Mouse (Mus musculus): ENCODE results near the gene B4galt4. TPM values are rescaled to one million over a fixed set of nuclear protein-coding genes. Genes with fewer than 3 reads are reported as not detected.
A peak's percentile ranks its signal among the peaks of the same experiment; 100 is the strongest.
"Not testable (repeated sequence)": the region's sequence is repeated elsewhere in the genome, so short reads cannot be mapped to it uniquely, and the experiment has no call there.

The B4galt4 gene
- 1 to 10 TPM; 6.8 to 8.5 TPM for total RNA-seq (2021)
- long read RNA-seq, experiment 1, partial matches to known transcripts: 3 of 7 reads
- long read RNA-seq, experiment 1, other reads (novel, unspliced or antisense): 1 of 7 reads
- long read RNA-seq, experiment 2, partial matches to known transcripts: 3 of 12 reads
- long read RNA-seq, experiment 2, other reads (novel, unspliced or antisense): 4 of 12 reads

GRCm38 (mm10) chr16:38742113-38742658, at the start of gene B4galt4:
B4galt4 (plus strand) TSS chr16:38742264.
- DNase-seq (ENCODE audit: low spot score in 2 of 2): peak; percentile 62 to 79

- DNase-seq (ENCODE audit: low spot score in 2 of 2): no peak
These were observed 47.0 kb upstream of the B4galt4 start for GRCm38 (mm10) chr16:38694906-38695540.

- no peak for DNase-seq (ENCODE audit: low spot score in 2 of 2)
These were observed 46.5 kb upstream of the B4galt4 start for GRCm38 (mm10) chr16:38695557-38695956.

GRCm38 (mm10) chr16:38697611-38698010, 44.5 kb upstream of the B4galt4 start:
- no peak for DNase-seq (ENCODE audit: low spot score in 2 of 2)

- DNase-seq (ENCODE audit: low spot score in 2 of 2): no peak
These were observed 41.5 kb upstream of the B4galt4 start for GRCm38 (mm10) chr16:38700392-38701162.

GRCm38 (mm10) chr16:38701492-38702185, 40.4 kb upstream of the B4galt4 start:
- no peak for DNase-seq (ENCODE audit: low spot score in 2 of 2)

- DNase-seq (ENCODE audit: low spot score in 2 of 2): no peak
These were observed 39.7 kb upstream of the B4galt4 start for GRCm38 (mm10) chr16:38702316-38702715.

- DNase-seq (ENCODE audit: low spot score in 2 of 2): no peak
These were observed 38.6 kb upstream of the B4galt4 start for GRCm38 (mm10) chr16:38703501-38703900.

- no peak for DNase-seq (ENCODE audit: low spot score in 2 of 2)
These were observed 36.4 kb upstream of the B4galt4 start for GRCm38 (mm10) chr16:38705531-38706281.

- DNase-seq (ENCODE audit: low spot score in 2 of 2): no peak
These were observed 35.3 kb upstream of the B4galt4 start for GRCm38 (mm10) chr16:38706782-38707181.

GRCm38 (mm10) chr16:38708962-38709520, 33.0 kb upstream of the B4galt4 start:
- DNase-seq (ENCODE audit: low spot score in 2 of 2): no peak

- no peak for DNase-seq (ENCODE audit: low spot score in 2 of 2)
These were observed 30.8 kb upstream of the B4galt4 start for GRCm38 (mm10) chr16:38711245-38711644.

GRCm38 (mm10) chr16:38712105-38712504, 30.0 kb upstream of the B4galt4 start:
- no peak for DNase-seq (ENCODE audit: low spot score in 2 of 2)

GRCm38 (mm10) chr16:38712581-38713403, 29.3 kb upstream of the B4galt4 start, which contains the start of gene Arhgap31:
Arhgap31 (minus strand) TSS chr16:38713274.
- DNase-seq (ENCODE audit: low spot score in 2 of 2): peak; percentile 71 to 82

- DNase-seq (ENCODE audit: low spot score in 2 of 2): no peak
These were observed 28.4 kb upstream of the B4galt4 start for GRCm38 (mm10) chr16:38713404-38714258.

- not testable (repeated sequence) for DNase-seq (ENCODE audit: low spot score in 2 of 2)
These were observed 27.9 kb upstream of the B4galt4 start for GRCm38 (mm10) chr16:38714259-38714526.

GRCm38 (mm10) chr16:38721377-38721776, 20.7 kb upstream of the B4galt4 start:
- DNase-seq (ENCODE audit: low spot score in 2 of 2): no peak

- no peak for DNase-seq (ENCODE audit: low spot score in 2 of 2)
These were observed 17.8 kb upstream of the B4galt4 start for GRCm38 (mm10) chr16:38724256-38724655.

GRCm38 (mm10) chr16:38724974-38725373, 17.1 kb upstream of the B4galt4 start:
- DNase-seq (ENCODE audit: low spot score in 2 of 2): no peak
